Mouse (Mus musculus) E14TG2a.4 (cell line): ENCODE results near the gene Nus1.

Experiments
- H3K27me3 ChIP-seq: 2 replicates; pipeline ENCODE4 v1.6.1; 2014; ENCODE audit warnings: low read length, control low read depth; ENCODE audit not compliant: insufficient read depth
- H3K36me3 ChIP-seq: 2 replicates; pipeline ENCODE4 v1.6.1; 2014; ENCODE audit warnings: low read length, control low read depth; ENCODE audit not compliant: insufficient read depth
- H3K4me1 ChIP-seq: replicated peaks from 2 replicates; pipeline ENCODE4 v1.6.1; 2014; ENCODE audit warnings: low read depth, low read length, control low read depth
- H3K4me3 ChIP-seq: replicated peaks from 2 replicates; pipeline ENCODE4 v1.5.1; 2014; ENCODE audit warnings: mild to moderate bottlenecking, low read length
- H3K9me3 ChIP-seq: 2 replicates; pipeline ENCODE4 v1.6.1; 2014; ENCODE audit warnings: low read length, control low read depth
- CTCF ChIP-seq: conservative IDR thresholded peaks from 2 replicates; pipeline ENCODE4 v1.5.1; 2014; ENCODE audit warnings: low read length
- NANOG ChIP-seq: IDR thresholded peaks from 2 replicates; pipeline ENCODE4 v1.6.1; 2014; ENCODE audit warnings: borderline replicate concordance, low read length, mixed read lengths
- POU5F1 ChIP-seq: IDR thresholded peaks from 2 replicates; pipeline ENCODE4 v1.6.1; 2014; ENCODE audit warnings: low read length, borderline replicate concordance

Nus1 gene

GRCm38 (mm10) chr10:52417299-52417997 is at the start of gene Nus1:
Gene Nus1 (plus strand): TSS chr10:52417547.
- TF ChIP-seq NANOG (no peak), CTCF (peak; percentile 48)
- Histone ChIP-seq H3K36me3 (peaks cover 22% of the 10 kb centered on the region), H3K4me3 (peak within 1 kb of the TSS; percentile 99), H3K9me3 (no peaks in the 10 kb centered on the region), H3K27me3 (peaks cover 7% of the 10 kb centered on the region; the same call in 1 of the 2 replicates), H3K4me1 (peaks cover 43% of the 10 kb centered on the region)

GRCm38 (mm10) chr10:52368376-52368775 is 49.0 kb upstream of the Nus1 start:
- Histone ChIP-seq H3K27me3 (no peaks in the 10 kb centered on the region), H3K9me3 (no peaks in the 10 kb centered on the region), H3K4me3 (no peak overlapping the region), H3K36me3 (no peaks in the 10 kb centered on the region), H3K4me1 (no peaks in the 10 kb centered on the region)
- TF ChIP-seq POU5F1 (no peak), NANOG (no peak), CTCF (no peak)

- Histone ChIP-seq H3K27me3 (no peaks in the 10 kb centered on the region), H3K4me3 (no peak overlapping the region), H3K36me3 (no peaks in the 10 kb centered on the region), H3K9me3 (no peaks in the 10 kb centered on the region), H3K4me1 (no peaks in the 10 kb centered on the region)
- TF ChIP-seq POU5F1 (no peak), CTCF (no peak), NANOG (no peak)
Observed at GRCm38 (mm10) chr10:52373834-52374233, 43.5 kb upstream of the Nus1 start.

DNA sequence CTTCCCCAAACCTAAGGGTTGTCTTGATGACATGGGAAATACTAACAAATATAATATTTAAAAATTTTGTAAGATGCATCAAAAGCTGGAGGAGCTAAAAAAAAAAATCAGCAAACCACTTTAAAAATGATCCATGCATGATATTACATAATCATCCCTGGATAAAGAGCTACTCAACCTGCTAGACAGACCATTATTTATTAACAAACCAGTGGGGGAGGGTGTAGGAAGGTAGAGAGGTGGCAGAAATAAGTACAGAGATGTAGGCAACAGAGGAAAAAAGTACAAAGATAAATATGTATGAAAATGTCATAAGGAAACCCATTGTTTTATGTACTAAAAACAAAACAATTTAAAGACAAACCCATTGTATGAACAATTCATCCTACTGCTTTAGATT is 42.7 kb upstream of the Nus1 start:
- no peaks in the 10 kb centered on the region for H3K36me3 ChIP-seq
- no peaks in the 10 kb centered on the region for H3K27me3 ChIP-seq
- no peak overlapping the region for H3K4me3 ChIP-seq
- H3K4me1 ChIP-seq = no peaks in the 10 kb centered on the region
- H3K9me3 ChIP-seq = no peaks in the 10 kb centered on the region
- TF ChIP-seq NANOG (no peak), CTCF (no peak), POU5F1 (no peak)

DNA sequence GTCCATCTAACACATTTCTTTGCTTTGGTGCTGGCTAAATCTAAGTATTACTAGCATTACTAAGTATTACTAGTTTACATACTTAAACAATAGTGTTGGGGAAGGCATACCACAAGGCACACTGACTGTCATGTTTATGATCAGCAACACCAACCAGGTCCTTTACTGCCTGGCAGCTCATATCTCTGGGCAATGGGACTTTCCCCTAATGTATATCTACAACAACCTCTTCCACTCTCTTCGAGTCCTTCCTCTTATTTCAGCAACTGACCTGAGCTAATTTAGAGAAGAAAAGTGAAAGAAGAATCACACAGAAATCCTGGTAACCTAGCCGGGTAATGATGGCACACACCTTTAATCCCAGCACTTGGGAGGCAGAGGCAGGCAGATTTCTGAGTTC is 40.9 kb upstream of the Nus1 start:
- TF ChIP-seq NANOG = no peak
- TF ChIP-seq POU5F1 = no peak
- no peak for TF ChIP-seq CTCF
- Histone ChIP-seq H3K9me3 (no peaks in the 10 kb centered on the region), H3K4me3 (no peak overlapping the region), H3K36me3 (no peaks in the 10 kb centered on the region), H3K4me1 (peaks cover 8% of the 10 kb centered on the region), H3K27me3 (no peaks in the 10 kb centered on the region)

- Histone ChIP-seq H3K9me3 (no peaks in the 10 kb centered on the region), H3K4me3 (no peak overlapping the region), H3K36me3 (no peaks in the 10 kb centered on the region), H3K27me3 (no peaks in the 10 kb centered on the region), H3K4me1 (peaks cover 13% of the 10 kb centered on the region)
- TF ChIP-seq NANOG (no peak), POU5F1 (no peak), CTCF (no peak)
Observed at GRCm38 (mm10) chr10:52377813-52378212, 39.5 kb upstream of the Nus1 start.

- H3K4me1 ChIP-seq = peaks cover 25% of the 10 kb centered on the region
- H3K4me3 ChIP-seq = peak overlapping the region; percentile 97
- no peaks in the 10 kb centered on the region for H3K36me3 ChIP-seq
- TF ChIP-seq POU5F1 = no peak
- no peak for TF ChIP-seq CTCF
- TF ChIP-seq NANOG = no peak
- H3K9me3 ChIP-seq = no peaks in the 10 kb centered on the region
- H3K27me3 ChIP-seq = no peaks in the 10 kb centered on the region
Observed at GRCm38 (mm10) chr10:52381321-52381801, 36.0 kb upstream of the Nus1 start.

GRCm38 (mm10) chr10:52381845-52382591 is 35.3 kb upstream of the Nus1 start, which contains the start of gene Gopc:
Gene Gopc (minus strand): TSS chr10:52382124.
- TF ChIP-seq NANOG (no peak), POU5F1 (no peak)
- peaks cover 25% of the 10 kb centered on the region for H3K4me1 ChIP-seq

More at GRCm38 (mm10) chr10:52381845-52382591, 35.3 kb upstream of the Nus1 start, which contains the start of gene Gopc:
- Histone ChIP-seq H3K36me3 (no peaks in the 10 kb centered on the region), H3K9me3 (no peaks in the 10 kb centered on the region), H3K27me3 (no peaks in the 10 kb centered on the region), H3K4me3 (peak within 1 kb of the TSS; percentile 97)
